Mouse (Mus musculus): Measurements from ENCODE around the gene Rbfox1.

The Rbfox1 gene

DNA sequence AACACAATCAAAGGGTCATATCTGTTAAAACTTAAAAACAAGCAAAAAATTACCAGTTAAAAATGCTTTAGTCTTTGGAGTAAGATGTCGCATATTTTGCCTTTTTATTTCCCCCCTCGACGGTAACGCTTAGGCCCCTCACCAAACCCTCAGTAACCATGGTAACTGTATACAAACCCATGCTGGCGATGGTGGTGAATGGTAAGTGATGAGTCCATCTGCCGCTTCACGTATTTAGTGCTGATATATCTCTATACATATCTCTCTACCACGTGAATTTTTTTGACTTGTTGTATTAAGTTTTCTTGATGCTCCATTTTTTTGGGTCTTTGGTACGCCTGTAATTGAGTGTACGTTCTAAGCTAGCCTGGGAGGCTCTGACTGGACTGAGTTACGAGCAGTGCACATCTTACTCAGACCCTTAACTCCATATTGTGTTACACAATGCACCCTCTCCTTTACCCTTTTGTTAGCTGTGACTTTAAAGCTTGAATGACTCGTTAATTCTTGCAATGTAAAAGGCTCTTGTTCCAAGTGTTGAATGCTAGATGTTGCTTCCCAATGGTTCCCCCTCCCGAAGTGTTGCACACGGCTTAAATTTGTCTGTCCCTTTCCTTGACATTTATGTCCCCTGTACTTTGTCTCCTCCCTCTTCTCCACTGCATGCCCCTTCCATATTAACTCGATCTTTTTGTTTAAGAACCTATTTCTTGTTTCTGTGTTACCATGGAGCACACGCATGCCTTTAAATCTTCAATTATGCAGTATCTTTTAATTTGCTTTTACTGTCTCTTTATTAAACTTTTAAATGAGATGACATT is 1408.0 kb downstream of the Rbfox1 start:
- DNase-seq = no peak

DNA sequence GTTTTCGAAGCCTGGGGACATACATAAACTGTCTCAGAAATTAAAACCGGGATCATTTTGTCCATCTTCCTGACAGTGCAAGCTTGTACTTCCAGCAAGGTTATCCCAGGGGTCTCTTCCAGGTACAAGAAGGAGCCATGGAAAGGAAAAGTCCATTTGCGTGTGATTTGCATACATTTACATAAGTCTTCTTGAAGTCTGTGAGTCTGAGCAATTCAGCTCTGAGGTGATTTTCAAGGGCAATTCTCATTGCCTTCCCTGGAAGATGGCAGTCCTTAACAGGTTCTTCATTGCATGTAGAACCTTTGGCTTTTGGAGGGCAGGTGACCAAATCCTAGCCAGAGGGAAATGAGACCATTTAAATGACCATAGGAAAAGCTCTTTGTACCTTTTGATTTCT is 1417.3 kb downstream of the Rbfox1 start:
- no peak for DNase-seq

DNA sequence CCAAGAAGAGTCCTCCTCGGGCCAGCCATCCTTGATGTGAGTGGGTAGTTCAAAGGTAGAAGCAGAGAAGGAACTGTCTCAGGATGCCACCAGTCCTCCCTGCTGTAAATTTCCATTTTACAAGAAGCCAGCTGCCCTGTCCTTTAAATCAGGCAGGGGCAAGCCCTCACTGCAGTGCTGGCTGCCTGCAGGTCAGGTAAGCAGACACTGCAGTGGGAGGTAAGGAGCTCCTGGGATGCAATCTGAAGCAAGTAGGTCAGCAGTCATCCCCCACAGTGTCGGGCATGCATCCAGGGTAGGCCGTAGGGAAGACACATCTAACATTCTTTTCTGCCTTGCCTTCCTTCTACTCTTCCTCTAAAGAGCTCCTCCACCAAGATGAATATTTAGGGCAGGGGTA is 1444.0 kb downstream of the Rbfox1 start:
- DNase-seq = no peak

DNA sequence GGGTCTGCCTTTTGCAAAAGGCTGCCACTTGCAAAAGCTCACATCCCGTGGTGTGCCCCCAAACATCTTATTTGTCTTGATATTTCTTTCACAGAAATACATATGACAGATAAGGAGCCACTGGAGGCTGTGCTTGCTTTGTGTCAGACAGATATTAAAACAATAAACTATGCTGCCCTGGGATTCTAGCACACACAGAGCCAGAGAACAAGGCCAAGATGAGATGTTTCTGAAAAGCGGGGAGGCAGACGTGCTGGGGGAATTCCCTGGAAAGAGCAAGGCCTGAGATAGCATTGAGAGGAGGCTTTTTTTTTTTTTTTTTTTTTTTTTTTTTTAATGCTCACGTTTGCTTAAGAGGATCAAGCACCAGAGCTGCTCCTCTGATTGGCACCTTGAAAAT is 1456.0 kb downstream of the Rbfox1 start:
- no peak for DNase-seq

GRCm38 (mm10) chr16:7345298-7345697 is 1460.1 kb downstream of the Rbfox1 start:
- no peak for DNase-seq

DNA sequence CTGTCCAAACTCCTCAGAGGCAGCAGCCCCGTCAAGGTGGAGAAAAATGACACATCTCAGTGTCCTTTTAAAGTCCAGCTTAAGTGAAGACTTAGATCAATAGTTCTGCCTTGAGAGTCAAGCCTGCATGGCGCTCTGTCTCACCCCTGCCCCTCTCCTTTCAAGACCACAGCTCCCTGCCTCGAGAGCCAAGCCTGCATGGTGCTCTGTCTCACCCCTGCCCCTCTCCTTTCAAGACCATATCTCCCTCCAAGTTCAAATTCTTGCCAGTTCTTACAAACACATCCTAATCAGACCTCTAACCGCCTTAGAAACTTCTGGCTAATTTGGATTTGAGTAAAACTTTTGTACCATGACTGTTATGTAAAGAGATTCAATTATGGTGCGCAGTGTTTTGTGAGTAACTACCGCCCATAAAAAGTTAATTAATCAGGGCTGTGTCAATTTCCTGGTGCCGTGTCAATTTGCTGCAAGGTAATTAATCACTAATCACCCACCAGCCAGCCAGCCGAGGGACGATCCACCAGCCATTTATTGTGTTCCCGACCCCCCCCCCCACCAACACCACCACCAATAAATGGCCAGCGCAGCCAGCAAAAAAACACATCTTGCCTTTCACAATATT is 1461.0 kb downstream of the Rbfox1 start:
- no peak for DNase-seq

- DNase-seq = no peak
These were observed 1462.5 kb downstream of the Rbfox1 start for GRCm38 (mm10) chr16:7347522-7348165.

- DNase-seq = peak in 1 of 2 experiments; percentile 2
These were observed 1467.7 kb downstream of the Rbfox1 start for GRCm38 (mm10) chr16:7352808-7353207.

GRCm38 (mm10) chr16:7354116-7354515 is 1469.0 kb downstream of the Rbfox1 start:
- DNase-seq = no peak

- no peak for DNase-seq
These were observed 1473.9 kb downstream of the Rbfox1 start for GRCm38 (mm10) chr16:7359043-7359442.

- DNase-seq = no peak
These were observed 1475.6 kb downstream of the Rbfox1 start for GRCm38 (mm10) chr16:7360706-7361105.

GRCm38 (mm10) chr16:7365878-7366277 is 1480.7 kb downstream of the Rbfox1 start:
- no peak for DNase-seq

- DNase-seq = no peak
These were observed 1489.0 kb downstream of the Rbfox1 start for GRCm38 (mm10) chr16:7374146-7374545.

DNA sequence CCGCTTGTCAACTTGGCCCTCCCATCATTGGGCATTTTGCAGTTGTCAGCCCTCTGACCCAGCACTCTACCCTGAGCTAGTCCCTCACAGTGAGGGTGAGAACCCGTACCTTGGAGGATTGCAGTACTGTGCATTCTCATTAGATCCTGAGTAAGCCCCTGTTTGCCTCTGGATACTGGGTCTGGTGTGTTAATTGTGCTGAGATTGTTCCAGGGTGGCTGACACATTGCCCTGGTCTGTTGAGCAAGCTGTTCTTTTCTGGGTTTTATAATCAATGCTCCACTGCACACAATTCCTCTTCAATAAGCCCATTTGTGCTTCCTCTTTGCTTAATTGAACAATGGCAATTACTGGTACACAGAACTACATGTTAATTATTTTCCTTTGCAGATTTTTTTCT is 1489.5 kb downstream of the Rbfox1 start:
- DNase-seq = no peak

- DNase-seq = no peak
These were observed 1510.9 kb downstream of the Rbfox1 start for GRCm38 (mm10) chr16:7396101-7396500.

- no peak for DNase-seq
These were observed 1519.8 kb downstream of the Rbfox1 start for GRCm38 (mm10) chr16:7404766-7405492.

GRCm38 (mm10) chr16:7407862-7408640 is 1522.9 kb downstream of the Rbfox1 start:
- DNase-seq = no peak

- peak; percentile 36 to 42 for DNase-seq
These were observed 1534.6 kb downstream of the Rbfox1 start for GRCm38 (mm10) chr16:7419655-7420281.

DNA sequence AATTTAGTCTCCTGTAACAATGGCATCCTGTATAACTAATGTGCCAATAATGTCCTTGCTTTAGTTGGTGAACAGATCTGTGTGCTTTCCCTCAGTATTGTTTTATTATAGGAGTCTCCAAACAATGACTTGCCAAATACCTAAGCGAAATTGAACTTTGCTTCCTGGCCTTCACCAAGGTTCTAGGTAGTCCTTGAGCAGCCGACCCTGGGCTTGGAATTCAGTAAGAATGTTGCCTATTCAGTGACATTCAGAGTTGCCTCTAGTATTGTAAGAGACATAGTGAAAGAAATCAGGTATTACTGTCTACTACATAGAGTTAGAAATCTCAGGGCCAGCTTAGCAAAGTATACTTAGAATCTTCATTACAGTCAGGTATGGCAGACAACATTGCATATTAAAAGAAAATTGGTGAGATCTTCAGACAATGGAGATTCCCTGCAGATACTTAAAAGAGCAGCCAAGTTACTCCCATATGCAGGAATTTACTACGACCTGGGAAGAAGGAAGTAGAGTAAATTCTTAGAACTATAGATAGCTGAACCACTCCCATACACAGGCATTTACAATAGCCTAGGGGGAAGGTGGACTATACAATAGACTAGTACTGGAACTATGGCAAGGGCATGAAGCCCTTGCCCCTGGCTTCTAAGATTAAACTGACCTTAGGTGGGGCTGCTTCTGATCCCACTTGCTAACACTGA is 1540.4 kb downstream of the Rbfox1 start:
- no peak for DNase-seq

GRCm38 (mm10) chr16:7433296-7433695 is 1548.1 kb downstream of the Rbfox1 start:
- no peak for DNase-seq

GRCm38 (mm10) chr16:7446791-7447290 is 1561.7 kb downstream of the Rbfox1 start:
- no peak for DNase-seq

Data from thymus, adult 18-20 months (tissue).